In genomic region chr16:8406708-8407107, GRCm38 (mm10) we compare ENCODE assay signal across 9 mouse cellular contexts. TPM values are rescaled to one million over a fixed set of nuclear protein-coding genes. Genes with fewer than 3 reads are reported as not detected.
DNase-seq lines count a peak whose midpoint lies in the region; ATAC-seq lines count a peak whose summit lies in the region.
"Had no signal": no experiment of that assay in that cellular context is flagged by ENCODE, and none has a peak within 500 bp of the region (broad histone marks: within the 10 kb centered on the region; RNA-seq: fewer than 3 reads in every experiment).

No protein-coding gene starts in this region.

- no peak overlapping the region for H3K4me2 ChIP-seq in forebrain, embryonic 13.5 days
- H3K4me2 ChIP-seq in intestine, embryonic 15.5 days (replicated peaks): no peak overlapping the region; the same call in 1 of the 2 replicates
- 0 out of 2 replicates have a peak overlapping the region, but pooled peaks have one; percentile 26 for H3K4me2 ChIP-seq in limb, embryonic 15.5 days
- H3K4me2 ChIP-seq: heart, embryonic 13.5 days had no signal

- H3K4me1 ChIP-seq in forebrain, embryonic 13.5 days: no peaks in the 10 kb centered on the region
- 0 out of 2 replicates have a peak, but pooled peaks cover 4% of the 10 kb centered on the region for H3K4me1 ChIP-seq in intestine, embryonic 15.5 days (replicated peaks)
- H3K4me1 ChIP-seq in limb, embryonic 15.5 days: peaks cover 3% of the 10 kb centered on the region; the same call in 1 of the 2 replicates
- H3K4me1 ChIP-seq: heart, embryonic 13.5 days had no signal

- H3K36me3 ChIP-seq in forebrain, embryonic 13.5 days (ENCODE audit: poor library complexity, severe bottlenecking): no peaks in the 10 kb centered on the region
- H3K36me3 ChIP-seq in intestine, embryonic 15.5 days: no peaks in the 10 kb centered on the region
- H3K36me3 ChIP-seq in limb, embryonic 15.5 days: no peaks in the 10 kb centered on the region
- H3K36me3 ChIP-seq: heart, embryonic 13.5 days had no signal

- H3K27me3 ChIP-seq in forebrain, embryonic 13.5 days: peaks cover 21% of the 10 kb centered on the region
- peaks cover 13% of the 10 kb centered on the region for H3K27me3 ChIP-seq in intestine, embryonic 15.5 days (replicated peaks)
- peaks cover 14% of the 10 kb centered on the region for H3K27me3 ChIP-seq in limb, embryonic 15.5 days

- ATAC-seq in forebrain, embryonic 13.5 days: peak; percentile 70
- peak; percentile 71; the same call in 1 of the 2 replicates for ATAC-seq in intestine, embryonic 15.5 days
- no peak for ATAC-seq in limb, embryonic 15.5 days (ENCODE audit: insufficient number of reproducible peaks, low FRiP score, low TSS enrichment, low read depth)

- no peak overlapping the region for H3K4me3 ChIP-seq in forebrain, embryonic 13.5 days
- H3K4me3 ChIP-seq in intestine, embryonic 15.5 days (replicated peaks): no peak overlapping the region
- no peak overlapping the region for H3K4me3 ChIP-seq in limb, embryonic 15.5 days
- H3K4me3 ChIP-seq: heart, embryonic 13.5 days had no signal

- DNase-seq in ovary, postnatal 36 days (ENCODE audit: low spot score): peak; percentile 49
- no peak for DNase-seq in ovary, postnatal 10 days (ENCODE audit: low spot score)
- peak; percentile 65 for DNase-seq in brain, embryonic 18.5 days (ENCODE audit: low read depth, low spot score)
- peak; percentile 27 to 54 for DNase-seq in natural killer cell, adult 2 months (ENCODE audit: low spot score in 2 of 2)
- DNase-seq in telencephalon, adult 2 months (ENCODE audit: low read depth, low spot score): peak; percentile 40

- no peaks in the 10 kb centered on the region for H3K9me3 ChIP-seq in forebrain, embryonic 13.5 days (replicated peaks)
- no peaks in the 10 kb centered on the region for H3K9me3 ChIP-seq in intestine, embryonic 15.5 days
- H3K9me3 ChIP-seq in limb, embryonic 15.5 days: no peaks in the 10 kb centered on the region
- H3K9me3 ChIP-seq: heart, embryonic 13.5 days had no signal

- H3K27ac ChIP-seq in forebrain, embryonic 13.5 days: no peak overlapping the region
- no peak overlapping the region for H3K27ac ChIP-seq in intestine, embryonic 15.5 days
- H3K27ac ChIP-seq in limb, embryonic 15.5 days: no peak overlapping the region
- H3K27ac ChIP-seq: heart, embryonic 13.5 days had no signal

- no peak overlapping the region for H3K9ac ChIP-seq in forebrain, embryonic 13.5 days
- no peak overlapping the region for H3K9ac ChIP-seq in intestine, embryonic 15.5 days
- H3K9ac ChIP-seq in limb, embryonic 15.5 days: no peak overlapping the region
- H3K9ac ChIP-seq: heart, embryonic 13.5 days had no signal

- WGBS in forebrain, embryonic 13.5 days: under 1% methylated on average over 6 of the region's 6 CpGs
- WGBS in intestine, embryonic 15.5 days: under 1% methylated on average over 6 of the region's 6 CpGs
- WGBS in limb, embryonic 15.5 days: 0% methylated on average over 6 of the region's 6 CpGs

RNA-seq across cellular contexts. Expression of gene Tmem114, which starts 18.2 kb away (rescaled TPM):
- not detected in 2 replicates for polyA plus RNA-seq in forebrain, embryonic 13.5 days (2015; fragmentation: Nextera tagmentation; extraction: Ambion mirVana)
- not detected in 2 replicates for polyA plus RNA-seq in intestine, embryonic 15.5 days (2015; fragmentation: Nextera tagmentation; extraction: Ambion mirVana)
- polyA plus RNA-seq in limb, embryonic 15.5 days (2015; fragmentation: Nextera tagmentation; extraction: Ambion mirVana): 0.12 TPM in 1 of 2 replicates, not detected in the other
- polyA plus RNA-seq: heart, embryonic 13.5 days had no signal
